Mouse (Mus musculus) skeletal muscle tissue, adult 2 months (tissue): Measurements from ENCODE around the gene Rhou.

Experiments
- DNase-seq: peaks from one replicate; pipeline ENCODE4 v3.0.0-alpha.2; 2012; ENCODE audit warnings: low read depth, low spot score

Rhou gene

DNA sequence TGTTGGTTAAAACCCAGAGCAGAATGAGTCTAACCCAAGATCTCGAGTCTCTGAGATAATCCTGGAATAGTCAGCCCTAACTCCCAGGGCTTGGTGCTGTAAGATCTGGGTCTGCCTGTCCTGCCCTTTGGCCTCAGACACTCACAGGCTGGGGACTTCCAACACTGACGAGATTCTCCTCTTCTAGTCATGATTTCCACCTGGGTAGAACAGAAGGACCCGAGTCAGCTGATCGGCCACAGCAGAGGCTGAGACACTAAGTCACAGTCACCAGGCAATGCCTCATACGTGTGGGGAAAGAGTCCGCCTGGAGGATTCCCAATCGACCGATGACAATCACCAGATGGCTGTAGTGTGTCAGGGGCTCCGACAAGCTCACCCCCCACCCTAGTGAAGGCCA, 42.4 kb downstream of the Rhou start:
- DNase-seq: no peak

DNA sequence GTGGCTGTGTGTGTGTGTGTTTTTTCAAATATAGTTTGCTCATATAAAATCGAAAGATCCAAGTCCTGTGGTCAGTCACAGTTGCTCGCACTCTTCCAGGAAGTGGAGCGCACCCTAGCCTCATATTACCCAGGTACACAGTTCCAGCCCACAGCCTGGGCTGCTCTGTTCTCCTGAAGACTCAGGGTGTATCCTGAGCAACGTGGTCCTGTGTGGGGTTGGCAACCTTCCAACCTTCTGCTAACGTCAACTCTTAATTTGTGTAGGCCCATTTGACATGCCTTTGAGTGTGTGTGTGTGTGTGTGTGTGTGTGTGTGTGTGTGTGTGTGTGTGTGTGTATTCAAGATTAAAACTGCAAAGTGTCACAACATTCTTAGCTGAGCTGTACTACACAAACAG, 43.6 kb downstream of the Rhou start:
- DNase-seq: no peak

DNA sequence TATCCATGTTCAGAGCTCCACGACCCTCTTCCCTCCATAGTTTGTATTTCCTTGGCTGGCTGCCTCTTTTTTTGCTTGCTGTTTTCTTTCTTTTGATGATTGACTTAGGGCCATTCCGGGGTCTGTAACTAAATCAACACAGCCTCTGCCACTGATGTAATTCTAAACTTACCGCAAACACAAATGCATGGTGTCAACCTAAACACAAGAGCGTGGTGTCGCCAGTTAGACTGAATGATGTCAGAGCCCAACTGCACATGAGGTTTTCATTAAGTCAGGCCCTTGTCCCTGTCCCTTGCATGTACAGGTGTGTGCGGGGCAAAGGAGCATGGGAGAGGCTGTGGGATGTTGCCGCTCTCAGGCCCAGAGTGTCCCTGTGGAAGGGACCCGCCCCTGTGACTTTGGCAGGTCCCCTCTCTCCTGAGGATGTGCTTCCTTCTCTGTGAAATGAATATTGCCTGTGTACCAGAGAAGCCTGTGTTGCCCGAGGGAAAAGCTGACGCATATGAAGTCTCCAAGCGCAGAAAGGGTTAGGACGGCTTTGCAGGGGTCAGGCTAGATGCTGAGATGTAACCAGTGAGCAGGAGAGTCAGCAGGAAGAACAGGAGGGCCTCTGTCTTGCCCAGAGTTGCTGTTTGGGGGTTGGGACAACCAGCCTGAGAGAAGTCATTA, 46.8 kb downstream of the Rhou start:
- DNase-seq: no peak

DNA sequence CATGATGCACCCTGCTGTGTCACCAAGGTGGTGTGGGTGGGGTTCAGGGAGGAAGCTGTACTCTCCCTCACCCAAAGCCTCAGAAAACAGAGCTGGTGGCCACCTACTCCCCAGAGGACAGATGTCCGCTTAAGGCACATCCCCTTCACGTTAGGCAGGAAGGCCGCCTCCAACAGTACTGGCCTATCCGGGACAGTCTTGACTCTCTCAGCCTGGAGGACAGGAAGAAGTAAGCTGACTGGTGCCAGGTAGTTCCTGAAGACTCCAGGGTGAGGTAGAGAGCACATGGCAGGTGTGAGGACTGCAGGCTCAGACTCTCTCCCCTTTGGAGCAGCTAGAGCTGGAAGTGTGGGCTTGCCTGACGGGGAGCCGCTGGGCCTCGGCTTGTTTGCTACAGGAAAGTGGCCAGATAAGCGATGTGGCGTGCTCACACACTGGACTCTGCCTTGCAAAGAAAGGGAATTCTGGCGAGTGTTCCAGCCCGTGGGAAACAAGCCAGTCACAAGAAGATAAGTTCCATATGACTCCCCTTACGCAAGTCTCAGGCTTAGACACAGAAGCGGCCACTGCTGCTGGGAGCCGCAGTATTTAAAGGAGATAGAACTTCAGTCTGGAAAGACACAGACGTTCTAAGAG, 48.3 kb downstream of the Rhou start:
- DNase-seq: no peak

DNA sequence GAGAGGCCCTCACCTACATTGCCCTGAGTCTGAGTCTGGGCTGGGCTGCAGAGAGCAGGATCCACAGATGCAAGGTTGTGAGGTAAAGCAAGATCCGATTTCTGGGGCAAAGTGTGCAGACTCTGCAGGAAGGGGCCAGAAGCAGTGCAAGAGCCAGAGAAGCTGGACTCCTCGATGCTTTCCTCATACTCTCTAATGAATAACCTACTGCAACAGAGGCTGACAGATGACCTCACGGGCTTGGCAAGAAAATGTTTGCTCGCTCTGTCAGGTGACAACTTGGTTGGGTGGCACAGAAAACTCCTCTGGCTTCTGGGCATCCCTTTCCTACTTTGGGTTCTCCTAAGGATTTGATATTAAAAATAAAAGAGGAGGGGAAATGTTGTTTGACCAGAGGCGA, 51.6 kb downstream of the Rhou start:
- DNase-seq: no peak

DNA sequence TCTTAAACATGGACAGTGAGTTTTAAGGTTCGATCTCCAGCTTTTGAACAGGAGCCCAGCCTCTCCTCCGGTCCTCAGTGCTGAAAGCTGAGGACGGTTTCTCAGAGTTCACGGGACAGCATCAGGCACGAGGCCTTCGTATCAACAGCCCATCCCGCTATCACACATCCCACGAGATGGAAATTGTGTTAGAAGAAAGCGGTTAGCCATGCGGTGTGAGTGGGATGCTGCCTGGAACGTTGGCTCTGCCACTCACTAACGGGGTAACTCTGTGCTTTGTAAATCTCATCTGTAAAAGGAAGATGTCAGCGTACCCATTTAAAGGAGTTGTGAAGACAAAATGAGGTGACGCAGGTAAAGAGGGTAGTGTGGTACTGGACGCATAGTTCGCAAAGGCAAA, 53.4 kb downstream of the Rhou start:
- no peak for DNase-seq

DNA sequence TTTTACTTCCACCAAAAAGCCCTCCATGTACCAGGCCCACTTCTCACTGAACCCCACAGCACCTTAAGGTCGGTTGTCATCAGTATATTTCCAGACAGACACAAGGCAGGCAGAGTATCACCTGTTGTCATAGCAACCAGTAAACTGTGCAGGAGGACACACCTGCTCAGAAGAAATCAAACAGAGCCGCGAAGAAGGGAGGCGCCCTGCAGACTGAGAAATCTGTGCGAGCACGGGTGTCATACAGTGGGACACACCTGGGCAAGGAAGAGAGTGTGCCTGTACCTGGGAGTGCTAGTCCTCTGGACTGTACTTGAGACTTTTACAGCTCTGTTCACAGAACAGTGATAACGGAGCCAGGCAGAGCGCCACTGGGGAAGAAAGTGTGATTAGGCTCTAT, 55.0 kb downstream of the Rhou start:
- DNase-seq: no peak

DNA sequence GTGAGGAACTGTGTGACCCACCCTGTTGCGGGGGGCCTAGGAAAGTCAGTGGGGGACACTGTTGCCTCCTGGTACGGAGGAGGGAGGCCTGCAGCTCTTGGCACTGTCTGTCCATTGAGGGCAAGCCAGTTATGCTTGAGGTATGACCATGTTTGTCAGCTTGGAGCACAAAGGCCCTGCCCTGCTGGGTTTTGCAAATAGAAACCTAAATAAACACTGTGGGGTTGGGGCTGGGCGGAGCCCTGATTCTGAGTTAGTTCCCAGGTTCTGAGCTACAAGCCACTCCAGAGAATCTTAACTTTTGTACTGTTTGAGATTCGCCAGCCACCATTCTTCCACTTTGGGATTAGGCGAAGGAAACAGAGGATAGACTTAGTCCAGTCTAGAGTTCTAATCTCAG, 56.6 kb downstream of the Rhou start:
- DNase-seq: no peak
